Mouse (Mus musculus): ENCODE data around the gene Ptpn20. TPM values are rescaled to one million over a fixed set of nuclear protein-coding genes. Genes with fewer than 3 reads are reported as not detected.
A peak's percentile ranks its signal among the peaks of the same experiment; 100 is the strongest.

The Ptpn20 gene
- polyA plus RNA-seq (2012; rRNA removed): not detected in 2 replicates

DNA sequence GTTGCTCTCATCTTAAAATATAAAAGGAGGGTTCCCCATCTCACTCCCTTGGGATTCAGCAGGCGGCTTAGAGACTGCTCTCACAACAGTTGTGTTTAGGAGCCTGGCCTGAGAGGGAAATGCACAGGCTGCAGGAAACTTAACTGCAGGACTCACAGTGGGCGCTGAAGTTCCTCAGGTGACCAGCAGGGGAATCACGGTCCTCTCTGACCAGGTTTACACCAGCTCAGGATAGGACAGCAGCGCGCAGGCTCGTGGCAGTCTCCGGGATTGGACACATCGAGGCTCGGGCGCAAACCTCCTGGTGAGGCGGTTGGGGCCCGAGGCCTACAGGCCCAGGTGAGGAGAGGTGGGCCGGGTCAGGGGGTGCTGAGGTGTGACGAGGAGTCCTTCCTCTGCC is at the start of gene Ptpn20:
Ptpn20 (plus strand) TSS at position 257 of the 400 bp plus-strand sequence.
- H3K4me3 ChIP-seq (ENCODE audit: insufficient read depth, low read depth, low read length): no peak within 1 kb of the TSS
- TF ChIP-seq POLR2A (IDR thresholded peaks at IDR 0.05; ENCODE audit: low read depth, low read length) (no peak), CTCF (conservative IDR thresholded peaks at IDR 0.05; ENCODE audit: insufficient read depth, insufficient read length, low read depth, low read length) (no peak)
- H3K27me3 ChIP-seq (replicated peaks; ENCODE audit: control insufficient read depth, insufficient read depth, low read length): no peaks in the 10 kb centered on the region
- peak; percentile 2 for DNase-seq
- 59% methylated on average over 14 of the region's 14 CpGs for WGBS
- H3K36me3 ChIP-seq (ENCODE audit: control insufficient read depth, insufficient read depth, low read length): no peaks in the 10 kb centered on the region
- no peaks in the 10 kb centered on the region for H3K4me1 ChIP-seq (ENCODE audit: control insufficient read depth, insufficient read depth, low read length)
- H3K27ac ChIP-seq (ENCODE audit: insufficient read depth, low read depth, low read length): no peak within 1 kb of the TSS

DNA sequence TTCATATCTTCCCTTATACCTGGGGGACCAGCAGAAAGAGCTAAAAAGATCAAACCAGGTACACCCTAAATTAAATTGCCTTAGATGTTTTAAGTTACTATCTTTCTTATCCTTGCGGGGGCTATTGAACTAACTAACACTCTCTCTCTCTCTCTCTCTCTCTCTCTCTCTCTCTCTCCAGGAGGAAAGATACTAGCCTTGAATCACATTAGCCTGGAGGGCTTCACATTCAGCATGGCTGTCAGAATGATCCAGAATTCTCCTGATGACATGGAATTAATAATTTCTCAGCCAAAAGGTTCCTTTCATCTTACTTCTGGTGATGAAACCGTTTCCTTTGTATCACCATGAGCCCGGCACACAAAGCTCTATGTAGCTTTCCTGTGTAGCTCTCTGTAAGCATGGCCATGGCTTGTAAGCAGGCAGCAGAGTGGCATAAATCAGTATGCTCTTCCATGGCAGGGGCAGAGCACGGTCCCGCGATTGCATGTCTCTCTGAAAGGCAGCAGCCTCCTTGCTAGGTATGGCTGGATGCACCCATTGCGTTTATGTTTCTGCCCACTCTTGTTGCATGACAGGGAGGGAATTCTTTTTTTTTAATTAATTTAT is 49.3 kb upstream of the Ptpn20 start:
- H3K27ac ChIP-seq (ENCODE audit: insufficient read depth, low read depth, low read length): no peak overlapping the region
- no peak for DNase-seq
- TF ChIP-seq CTCF (conservative IDR thresholded peaks at IDR 0.05; ENCODE audit: insufficient read depth, insufficient read length, low read depth, low read length) (no peak), POLR2A (IDR thresholded peaks at IDR 0.05; ENCODE audit: low read depth, low read length) (no peak)
- no peak overlapping the region for H3K4me3 ChIP-seq (ENCODE audit: insufficient read depth, low read depth, low read length)
- 45% methylated on average over 7 of the region's 7 CpGs for WGBS
- H3K4me1 ChIP-seq (ENCODE audit: control insufficient read depth, insufficient read depth, low read length): no peaks in the 10 kb centered on the region
- no peaks in the 10 kb centered on the region for H3K27me3 ChIP-seq (replicated peaks; ENCODE audit: control insufficient read depth, insufficient read depth, low read length)
- no peaks in the 10 kb centered on the region for H3K36me3 ChIP-seq (ENCODE audit: control insufficient read depth, insufficient read depth, low read length)

- no peaks in the 10 kb centered on the region for H3K27me3 ChIP-seq (replicated peaks; ENCODE audit: control insufficient read depth, insufficient read depth, low read length)
- no peak overlapping the region for H3K4me3 ChIP-seq (ENCODE audit: insufficient read depth, low read depth, low read length)
- TF ChIP-seq POLR2A (IDR thresholded peaks at IDR 0.05; ENCODE audit: low read depth, low read length) (no peak), CTCF (conservative IDR thresholded peaks at IDR 0.05; ENCODE audit: insufficient read depth, insufficient read length, low read depth, low read length) (no peak)
- H3K36me3 ChIP-seq (ENCODE audit: control insufficient read depth, insufficient read depth, low read length): no peaks in the 10 kb centered on the region
- no peak overlapping the region for H3K27ac ChIP-seq (ENCODE audit: insufficient read depth, low read depth, low read length)
- 77% methylated on average over 8 of the region's 8 CpGs for WGBS
- no peak for DNase-seq
- H3K4me1 ChIP-seq (ENCODE audit: control insufficient read depth, insufficient read depth, low read length): no peaks in the 10 kb centered on the region
Observed at GRCm38 (mm10) chr14:33545565-33546143, 43.4 kb upstream of the Ptpn20 start.

GRCm38 (mm10) chr14:33548650-33549049 is 40.4 kb upstream of the Ptpn20 start:
- Histone ChIP-seq H3K4me3 (ENCODE audit: insufficient read depth, low read depth, low read length) (no peak overlapping the region), H3K27ac (ENCODE audit: insufficient read depth, low read depth, low read length) (no peak overlapping the region), H3K36me3 (ENCODE audit: control insufficient read depth, insufficient read depth, low read length) (no peaks in the 10 kb centered on the region), H3K4me1 (ENCODE audit: control insufficient read depth, insufficient read depth, low read length) (no peaks in the 10 kb centered on the region), H3K27me3 (replicated peaks; ENCODE audit: control insufficient read depth, insufficient read depth, low read length) (no peaks in the 10 kb centered on the region)
- no peak for TF ChIP-seq CTCF (conservative IDR thresholded peaks at IDR 0.05; ENCODE audit: insufficient read depth, insufficient read length, low read depth, low read length)
- no peak for TF ChIP-seq POLR2A (IDR thresholded peaks at IDR 0.05; ENCODE audit: low read depth, low read length)
- WGBS: 78% methylated on average over 3 of the region's 3 CpGs
- DNase-seq: no peak

DNA sequence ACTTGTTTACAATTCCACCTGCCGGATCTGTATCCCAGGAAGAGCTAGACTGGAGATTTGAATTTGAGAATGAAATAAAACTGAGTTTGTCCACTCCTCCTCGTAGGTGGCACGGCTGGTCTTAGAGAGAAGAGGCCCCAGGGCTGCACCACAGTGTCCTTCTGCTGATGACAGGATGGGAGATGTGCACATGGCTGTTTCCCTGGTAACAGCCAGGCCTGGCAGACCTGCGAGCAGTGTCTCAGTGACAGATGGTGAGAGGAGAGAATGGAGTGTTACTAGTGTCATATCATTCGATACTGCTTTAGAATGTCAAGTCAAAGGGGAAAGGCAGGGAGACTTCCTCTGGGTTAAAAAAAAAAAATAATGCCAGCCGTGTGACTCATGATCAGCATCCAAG is 39.2 kb upstream of the Ptpn20 start:
- 58% methylated on average over 6 of the region's 6 CpGs for WGBS
- no peak for TF ChIP-seq CTCF (conservative IDR thresholded peaks at IDR 0.05; ENCODE audit: insufficient read depth, insufficient read length, low read depth, low read length)
- TF ChIP-seq POLR2A (IDR thresholded peaks at IDR 0.05; ENCODE audit: low read depth, low read length): no peak
- no peaks in the 10 kb centered on the region for H3K4me1 ChIP-seq (ENCODE audit: control insufficient read depth, insufficient read depth, low read length)
- H3K36me3 ChIP-seq (ENCODE audit: control insufficient read depth, insufficient read depth, low read length): no peaks in the 10 kb centered on the region
- no peak overlapping the region for H3K4me3 ChIP-seq (ENCODE audit: insufficient read depth, low read depth, low read length)
- DNase-seq: no peak
- no peaks in the 10 kb centered on the region for H3K27me3 ChIP-seq (replicated peaks; ENCODE audit: control insufficient read depth, insufficient read depth, low read length)
- no peak overlapping the region for H3K27ac ChIP-seq (ENCODE audit: insufficient read depth, low read depth, low read length)

- TF ChIP-seq CTCF (conservative IDR thresholded peaks at IDR 0.05; ENCODE audit: insufficient read depth, insufficient read length, low read depth, low read length) (no peak), POLR2A (IDR thresholded peaks at IDR 0.05; ENCODE audit: low read depth, low read length) (no peak)
- H3K4me3 ChIP-seq (ENCODE audit: insufficient read depth, low read depth, low read length): no peak overlapping the region
- H3K4me1 ChIP-seq (ENCODE audit: control insufficient read depth, insufficient read depth, low read length): no peaks in the 10 kb centered on the region
- no peaks in the 10 kb centered on the region for H3K27me3 ChIP-seq (replicated peaks; ENCODE audit: control insufficient read depth, insufficient read depth, low read length)
- H3K36me3 ChIP-seq (ENCODE audit: control insufficient read depth, insufficient read depth, low read length): no peaks in the 10 kb centered on the region
- WGBS: 56% methylated on average over 6 of the region's 6 CpGs
- DNase-seq: no peak
- H3K27ac ChIP-seq (ENCODE audit: insufficient read depth, low read depth, low read length): no peak overlapping the region
Observed at GRCm38 (mm10) chr14:33570737-33571136, 18.3 kb upstream of the Ptpn20 start.

DNA sequence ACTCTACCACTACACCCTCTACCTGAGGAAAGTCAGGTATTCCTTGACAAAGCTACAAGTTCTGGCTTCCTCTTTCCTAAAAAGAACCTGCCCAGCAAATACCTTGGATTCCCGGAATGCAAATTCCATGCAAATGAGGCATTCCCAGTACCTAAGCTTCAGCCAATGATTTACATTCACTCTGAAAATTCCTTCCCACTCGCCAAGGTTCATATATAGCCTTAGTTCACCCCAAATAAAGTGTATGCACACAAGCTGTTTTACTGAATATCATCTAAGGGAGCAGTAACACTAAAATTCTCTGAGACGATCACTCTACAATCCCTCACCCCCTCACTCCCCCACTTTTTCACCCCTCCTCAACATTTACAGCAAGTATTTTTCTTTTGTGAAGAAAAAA is 15.4 kb upstream of the Ptpn20 start:
- no peak for DNase-seq
- Histone ChIP-seq H3K4me1 (ENCODE audit: control insufficient read depth, insufficient read depth, low read length) (no peaks in the 10 kb centered on the region), H3K27me3 (replicated peaks; ENCODE audit: control insufficient read depth, insufficient read depth, low read length) (no peaks in the 10 kb centered on the region), H3K4me3 (ENCODE audit: insufficient read depth, low read depth, low read length) (no peak overlapping the region), H3K27ac (ENCODE audit: insufficient read depth, low read depth, low read length) (no peak overlapping the region), H3K36me3 (ENCODE audit: control insufficient read depth, insufficient read depth, low read length) (no peaks in the 10 kb centered on the region)
- TF ChIP-seq POLR2A (IDR thresholded peaks at IDR 0.05; ENCODE audit: low read depth, low read length): no peak
- TF ChIP-seq CTCF (conservative IDR thresholded peaks at IDR 0.05; ENCODE audit: insufficient read depth, insufficient read length, low read depth, low read length): no peak
- WGBS: 53% methylated on average over 3 of the region's 3 CpGs
